Mouse (Mus musculus) Patski (cell line): ENCODE measurements around the gene Pml. TPM values are rescaled to one million over a fixed set of nuclear protein-coding genes. Genes with fewer than 3 reads are reported as not detected.

Experiments
- ATAC-seq: fragments of 100-300 bp; one replicate; pipeline ENCODE4 v1.8.0; 2021
- CTCF ChIA-PET: fragments of 350-600 bp; sonication (Branson Sonifier 250); formaldehyde crosslinking; loops from one replicate; lab custom pipeline; 2022; ENCODE audit warnings: inconsistent platforms; lab: Charles Lee
- POLR2A ChIA-PET: fragments of 350-600 bp; sonication (Branson Sonifier 250); formaldehyde crosslinking; loops from one replicate; lab custom pipeline; 2022; ENCODE audit warnings: antibody characterized with exemption, inconsistent platforms; lab: Charles Lee
- DNase-seq: peaks from one replicate; pipeline ENCODE4 v3.0.0-alpha.2; 2011; ENCODE audit warnings: low read depth, low spot score
- H3K27me3 ChIP-seq: fragments of 371-371 bp; one replicate; pipeline ENCODE4 v1.5.1; 2021
- CTCF ChIP-seq: fragments of 100-300 bp; IDR thresholded peaks from one replicate; pipeline ENCODE4 v1.5.1; 2021
- in situ Hi-C: fragments of 300-500 bp; cut with MboI; formaldehyde crosslinking; loops from 3 replicates; pipeline ENCODE4 v1.11.1; 2018; ENCODE audit warnings: low pct_unique_long_range_greater_than_20kb, mixed read lengths
- polyA plus RNA-seq: library from polyadenylated mRNA; unstranded; gene quantifications from one replicate; pipeline ENCODE4 v1.2.3, GENCODE M21; 2021

Pml gene
- polyA plus RNA-seq, 1 experiment from 2014 or later: 37.8 TPM

DNA sequence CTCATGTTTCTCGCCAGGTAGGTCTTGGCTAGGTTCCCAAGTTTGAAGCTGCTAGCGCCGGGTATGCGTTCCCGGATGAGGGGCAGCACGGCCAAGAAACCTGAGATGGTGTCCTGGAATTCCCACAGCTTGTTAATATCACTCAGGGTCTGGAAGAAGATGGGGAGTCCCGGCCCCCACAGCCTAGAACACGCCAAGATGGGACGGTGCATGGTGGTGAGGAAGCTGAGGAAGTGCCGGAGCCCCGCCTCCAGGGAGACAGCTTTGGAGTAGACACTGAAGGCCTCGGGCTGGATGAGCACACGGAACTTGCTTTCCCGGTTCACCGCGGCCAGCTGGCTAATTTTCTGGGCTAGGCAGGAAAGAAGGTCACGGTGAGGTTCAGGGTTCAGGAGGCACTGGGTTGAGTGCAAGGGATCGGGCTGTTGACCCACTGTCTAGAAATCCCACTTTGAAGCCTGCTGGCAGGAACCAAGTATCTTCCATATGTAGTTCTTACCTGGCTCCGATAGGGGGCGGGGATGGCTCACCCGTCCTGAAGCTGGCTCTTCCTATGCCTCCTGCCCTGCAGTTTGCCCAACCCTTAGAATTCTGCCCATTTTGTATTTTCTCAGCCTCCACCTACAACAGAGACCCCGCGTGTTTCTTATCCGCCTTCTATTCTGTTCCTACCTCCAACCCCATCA, 29.2 kb downstream of the Pml start:
- CTCF ChIA-PET: interaction anchor here (0.9 to 2.8 kb wide), 11 partner anchors 11 to 181 kb away, joined by 3 to 9 read pairs (median 3); partner anchors contain the start of genes Islr, Islr2 and Pml
- ATAC-seq: no peak
- no peak for DNase-seq

DNA sequence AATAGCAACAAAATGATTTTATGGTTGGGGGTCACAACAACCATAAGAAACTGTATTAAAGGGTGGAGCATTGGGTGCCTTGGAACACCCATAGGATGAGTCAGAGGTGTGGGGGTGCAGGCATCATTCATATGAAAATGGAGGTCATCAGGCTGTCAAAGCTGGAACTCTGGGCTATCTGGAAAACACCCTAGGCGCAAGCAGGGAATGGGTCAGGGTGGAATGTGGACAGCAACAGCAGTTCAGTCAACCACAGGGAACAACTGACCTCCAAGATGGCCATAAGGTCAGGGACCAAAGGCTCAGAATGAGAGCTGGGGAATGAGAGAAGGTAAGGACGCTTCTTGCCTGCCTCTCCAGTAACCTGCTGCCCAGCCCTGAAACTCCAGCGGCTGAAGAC, 31.0 kb downstream of the Pml start:
- CTCF ChIA-PET: interaction anchor here (1.1 to 2.8 kb wide), 2 partner anchors 62 to 168 kb away, joined by 3 to 9 read pairs; no protein-coding TSS in a partner anchor
- POLR2A ChIA-PET: no interaction called here
- no peak for DNase-seq
- no peaks in the 10 kb centered on the region for H3K27me3 ChIP-seq
- in situ Hi-C loops: loop anchor here (10.0 kb wide), 1 partner anchor 284 kb away; no protein-coding TSS in a partner anchor
- no peak for ATAC-seq
- TF ChIP-seq CTCF: no peak

More for the DNA sequence above, 29.2 kb downstream of the Pml start:
- in situ Hi-C loops: loop anchor here (10.0 kb wide), 1 partner anchor 154 kb away; the partner anchor contains the start of gene Tbc1d21
- POLR2A ChIA-PET: interaction anchor here (0.6 kb wide), 1 partner anchor 445 kb away, joined by 3 read pairs; no protein-coding TSS in a partner anchor
- TF ChIP-seq CTCF: peak; percentile 82
- H3K27me3 ChIP-seq: no peaks in the 10 kb centered on the region

DNA sequence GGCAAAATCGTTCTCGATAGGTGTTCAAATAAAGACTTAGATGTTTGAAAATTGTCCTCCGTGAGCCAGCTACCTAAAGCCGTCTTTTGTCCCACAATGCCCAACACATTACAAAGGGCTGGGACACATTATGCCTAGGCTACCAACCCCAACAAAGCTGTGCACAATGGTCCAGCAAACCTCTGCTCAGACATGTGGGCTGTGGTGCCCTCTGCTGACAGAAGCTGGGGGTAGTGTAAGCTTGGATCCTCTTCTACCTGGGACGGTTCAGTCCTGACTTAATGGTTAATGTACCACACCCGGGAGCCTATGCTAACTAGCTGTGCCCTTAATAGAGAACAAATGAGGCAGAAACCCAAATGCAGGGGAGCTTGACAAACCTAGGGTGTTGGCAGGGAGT, 33.2 kb downstream of the Pml start:
- CTCF ChIA-PET: interaction anchor here (0.8 to 6.1 kb wide), 14 partner anchors 10 to 241 kb away, joined by 3 to 29 read pairs (median 3); partner anchors contain the start of genes Islr, Islr2 and Pml
- DNase-seq: no peak
- H3K27me3 ChIP-seq: no peaks in the 10 kb centered on the region
- POLR2A ChIA-PET: interaction anchor here (1.0 to 3.9 kb wide), 2 partner anchors 68 to 177 kb away, joined by 3 to 17 read pairs; no protein-coding TSS in a partner anchor
- TF ChIP-seq CTCF: peak; percentile 78
- no peak for ATAC-seq
- in situ Hi-C loops: loop anchor here (10.0 kb wide), 1 partner anchor 282 kb away; no protein-coding TSS in a partner anchor

DNA sequence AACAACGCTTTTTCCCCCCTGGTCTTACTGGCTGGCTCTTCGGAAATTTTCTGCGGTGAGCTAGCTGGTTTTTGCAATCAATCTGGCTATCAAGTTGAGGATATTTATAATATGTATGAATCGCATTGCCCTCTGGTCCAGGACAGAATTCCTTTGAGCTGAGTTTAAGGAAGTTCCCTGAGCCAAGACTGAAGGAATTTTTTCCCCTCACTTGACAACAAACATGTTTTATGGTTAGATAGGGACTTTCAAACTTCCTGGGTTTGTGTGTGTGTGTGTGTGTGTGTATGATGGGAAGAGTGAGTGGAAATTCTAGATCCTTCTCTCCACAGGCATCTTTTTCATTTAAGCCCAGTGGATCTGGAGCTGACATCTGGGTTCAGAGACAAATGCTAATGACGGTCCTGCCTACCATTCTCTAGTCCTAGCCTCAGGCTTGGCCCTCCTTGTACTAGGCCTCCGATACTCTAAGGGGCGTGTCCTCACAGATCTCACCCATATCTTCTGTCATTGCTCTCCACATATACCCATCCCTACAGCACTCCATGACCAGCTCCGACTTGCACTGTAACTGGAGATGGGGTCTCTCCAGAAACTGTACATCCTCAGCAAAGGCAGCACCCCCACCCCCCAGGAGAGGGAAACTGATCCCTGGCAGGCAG, 34.9 kb downstream of the Pml start:
- no peaks in the 10 kb centered on the region for H3K27me3 ChIP-seq
- TF ChIP-seq CTCF: no peak
- CTCF ChIA-PET: interaction anchor here (1.0 to 6.1 kb wide), 8 partner anchors 9 to 186 kb away, joined by 3 to 29 read pairs (median 4); partner anchors contain the start of genes Islr, Islr2 and Pml
- DNase-seq (peak; percentile 33), ATAC-seq (no peak)
- POLR2A ChIA-PET: interaction anchor here (1.0 to 3.9 kb wide), 2 partner anchors 164 to 175 kb away, joined by 3 to 17 read pairs; no protein-coding TSS in a partner anchor
- in situ Hi-C loops: loop anchor here (10.0 kb wide), 1 partner anchor 280 kb away; no protein-coding TSS in a partner anchor

DNA sequence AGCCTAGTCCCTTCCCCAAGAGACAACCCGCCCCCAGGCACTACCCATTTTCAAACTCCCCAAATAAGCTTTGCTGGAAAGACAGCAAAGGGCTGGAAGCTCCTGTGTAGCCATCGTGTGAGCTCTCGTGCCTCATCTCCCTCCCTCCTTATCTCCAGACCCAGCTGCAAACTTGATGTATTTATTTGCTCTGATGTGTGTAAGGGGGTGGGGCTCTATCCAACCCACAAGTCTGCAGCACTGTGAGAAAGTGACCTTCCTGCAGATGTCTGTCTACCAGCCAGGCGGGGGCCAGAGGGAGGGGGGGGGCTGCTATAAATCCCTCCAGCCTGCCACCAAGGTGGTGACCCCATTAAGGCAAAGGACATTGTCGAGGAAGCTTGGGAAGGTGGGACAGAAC, 35.7 kb downstream of the Pml start:
- ChIA-PET POLR2A (interaction anchor here (0.6 to 3.9 kb wide), 4 partner anchors 162 to 241 kb away, joined by 3 to 17 read pairs (median 4); no protein-coding TSS in a partner anchor), CTCF (interaction anchor here (0.9 to 6.1 kb wide), 9 partner anchors 9 to 185 kb away, joined by 3 to 29 read pairs (median 4); partner anchors contain the start of genes Islr and Islr2)
- TF ChIP-seq CTCF: no peak
- no peaks in the 10 kb centered on the region for H3K27me3 ChIP-seq
- ATAC-seq (no peak), DNase-seq (no peak)
- in situ Hi-C loops: loop anchor here (10.0 kb wide), 1 partner anchor 279 kb away; no protein-coding TSS in a partner anchor

GRCm38 (mm10) chr9:58213377-58213776, 36.2 kb downstream of the Pml start:
- ATAC-seq (no peak), DNase-seq (no peak)
- no peak for TF ChIP-seq CTCF
- no peaks in the 10 kb centered on the region for H3K27me3 ChIP-seq
- ChIA-PET POLR2A (interaction anchor here (0.6 to 3.9 kb wide), 3 partner anchors 161 to 241 kb away, joined by 3 to 17 read pairs (median 4); no protein-coding TSS in a partner anchor), CTCF (interaction anchor here (0.9 to 6.1 kb wide), 6 partner anchors 8 to 177 kb away, joined by 3 to 29 read pairs (median 5); partner anchors contain the start of genes Islr and Islr2)
- in situ Hi-C loops: loop anchor here (10.0 kb wide), 1 partner anchor 279 kb away; no protein-coding TSS in a partner anchor

DNA sequence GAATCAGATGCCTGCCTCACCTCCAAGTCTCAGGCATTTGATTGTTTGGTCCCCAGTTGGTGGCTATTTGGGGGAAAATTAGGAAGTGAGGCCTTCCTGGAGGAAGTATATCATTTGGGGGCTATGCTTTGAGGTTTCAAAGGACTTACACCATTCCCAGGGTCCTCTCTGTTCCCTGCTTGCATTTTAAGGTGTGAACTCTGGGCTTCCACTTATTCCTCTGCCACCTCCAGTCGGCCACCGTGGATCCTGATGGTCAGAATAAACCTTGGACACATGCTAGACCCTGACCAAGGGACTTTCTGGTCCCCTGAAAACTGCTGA, 39.3 kb downstream of the Pml start:
- in situ Hi-C loops: loop anchor here (10.0 kb wide), 1 partner anchor 275 kb away; no protein-coding TSS in a partner anchor
- no peak for TF ChIP-seq CTCF
- no peaks in the 10 kb centered on the region for H3K27me3 ChIP-seq
- DNase-seq (no peak), ATAC-seq (no peak)
- POLR2A ChIA-PET: interaction anchor here (0.6 to 0.7 kb wide), 2 partner anchors 146 to 372 kb away, joined by 3 to 4 read pairs; no protein-coding TSS in a partner anchor
- CTCF ChIA-PET: interaction anchor here (1.3 to 8.7 kb wide), 6 partner anchors 37 to 171 kb away, joined by 3 to 107 read pairs (median 6); no protein-coding TSS in a partner anchor

DNA sequence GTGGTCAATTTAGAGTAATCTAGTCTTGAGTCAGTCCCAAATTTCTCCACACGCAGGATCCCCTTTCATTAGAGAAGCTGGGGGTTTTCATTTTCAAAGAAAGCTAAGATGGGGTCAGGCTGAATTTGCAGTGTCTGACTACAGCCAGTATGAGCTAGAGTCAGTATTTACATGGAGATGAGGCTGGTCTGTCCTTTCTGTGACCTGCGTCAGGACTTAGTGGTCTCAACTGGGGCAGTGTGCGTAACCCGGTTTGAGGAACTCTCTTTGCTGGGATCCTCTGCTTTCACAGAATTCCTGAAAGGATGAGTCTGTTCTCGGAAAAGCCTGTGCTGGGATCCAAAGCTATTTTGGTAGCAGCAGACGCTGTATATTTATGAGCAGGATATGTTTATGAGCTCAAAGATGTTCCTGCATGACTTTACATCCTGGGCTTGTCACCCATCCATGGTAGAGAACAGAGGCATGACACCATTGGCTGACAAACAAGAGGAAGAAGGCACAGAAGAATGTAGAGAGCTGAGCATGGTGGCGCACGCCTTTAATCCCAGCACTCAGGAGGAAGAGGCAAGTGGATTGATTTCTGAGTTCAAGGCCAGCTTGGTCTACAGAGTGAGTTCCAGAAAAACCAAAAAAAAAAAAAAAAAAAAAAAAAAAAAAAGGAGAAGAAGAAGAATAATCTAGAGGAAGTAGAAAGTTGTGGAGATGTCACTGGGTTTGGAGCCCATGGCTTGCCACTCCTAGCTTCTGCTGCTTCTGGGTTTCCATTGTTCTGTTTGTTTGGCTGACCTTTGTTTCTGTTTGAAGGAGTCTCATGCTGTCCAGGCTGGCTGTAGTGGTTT, 39.9 kb downstream of the Pml start:
- CTCF ChIA-PET: interaction anchor here (1.3 to 8.7 kb wide), 6 partner anchors 38 to 171 kb away, joined by 3 to 107 read pairs (median 6); no protein-coding TSS in a partner anchor
- POLR2A ChIA-PET: interaction anchor here (0.6 kb wide), 1 partner anchor 145 kb away, joined by 3 read pairs; no protein-coding TSS in a partner anchor
- TF ChIP-seq CTCF: no peak
- in situ Hi-C loops: loop anchor here (10.0 kb wide), 1 partner anchor 275 kb away; no protein-coding TSS in a partner anchor
- no peaks in the 10 kb centered on the region for H3K27me3 ChIP-seq
- ATAC-seq (no peak), DNase-seq (no peak)

- no peak for DNase-seq
- ChIA-PET POLR2A (no interaction called here), CTCF (interaction anchor here (1.5 to 8.7 kb wide), 4 partner anchors 9 to 167 kb away, joined by 3 to 107 read pairs (median 13); no protein-coding TSS in a partner anchor)
- no peaks in the 10 kb centered on the region for H3K27me3 ChIP-seq
- ATAC-seq: no peak
- in situ Hi-C loops: no loop called here
- no peak for TF ChIP-seq CTCF
Observed at GRCm38 (mm10) chr9:58206013-58206412, 43.6 kb downstream of the Pml start.
